Mouse (Mus musculus) cerebellum, adult 9-11 months (tissue): ENCODE measurements around the gene Cramp1l.

Experiments used
- DNase-seq: peaks from one replicate; pipeline ENCODE4 v3.0.0; 2022

Cramp1l gene

DNA sequence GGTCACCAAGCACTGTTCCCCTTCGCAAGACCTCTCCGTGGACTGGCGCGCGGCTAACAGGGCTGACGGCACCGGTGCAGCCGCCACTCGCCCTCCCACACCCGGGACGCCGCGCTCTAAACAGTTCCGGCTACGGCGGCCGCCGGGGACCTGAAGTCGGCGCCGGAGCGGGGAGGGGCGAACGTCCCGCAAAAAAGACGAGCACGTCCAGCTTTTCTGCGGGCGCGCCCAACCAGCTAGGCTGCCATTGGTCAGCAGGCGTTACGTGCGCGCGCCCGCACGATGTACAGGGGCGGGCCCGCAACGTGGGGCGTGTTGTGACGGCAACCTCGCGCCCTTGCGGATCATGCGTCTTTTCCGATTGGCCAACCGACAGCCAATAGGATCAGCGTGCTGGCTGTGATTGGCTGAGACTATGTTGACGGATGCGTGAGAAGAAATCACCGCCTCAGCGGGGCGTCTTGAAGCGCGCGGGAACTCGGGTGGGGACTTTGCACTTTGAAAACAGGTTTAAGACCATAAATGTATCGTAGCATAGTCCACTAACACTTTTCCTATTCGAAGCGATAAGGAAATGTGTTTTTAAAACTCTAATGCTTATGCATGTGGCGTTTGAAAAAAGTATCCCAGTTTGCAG, at the start of gene Cramp1l, which contains the start of gene Ift140:
Gene Cramp1l (minus strand): TSS at position 134 of the 637 bp plus-strand sequence.
Gene Ift140 (plus strand): TSS at position 431 of the 637 bp plus-strand sequence.
- peak; percentile 100 for DNase-seq

DNA sequence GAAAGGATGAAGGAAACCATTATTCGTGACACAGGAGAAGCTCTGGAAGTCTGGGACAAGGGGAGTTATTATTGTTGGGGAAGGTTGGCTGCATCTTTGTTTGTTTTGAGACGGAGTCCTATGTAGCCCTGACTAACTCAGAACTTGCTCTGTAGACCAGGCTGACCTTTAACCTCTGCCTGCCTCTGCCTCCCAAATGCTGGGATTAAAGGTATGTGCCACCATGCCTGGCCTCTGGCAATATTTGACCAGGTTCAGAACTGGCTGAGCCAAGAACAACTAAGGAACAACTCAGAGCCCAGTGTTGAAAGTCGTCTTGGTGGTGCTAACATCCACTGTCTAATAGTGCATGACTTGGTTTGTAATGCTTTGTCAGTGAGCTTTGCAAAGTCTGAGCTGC, 49.6 kb upstream of the Cramp1l start:
- no peak for DNase-seq

- DNase-seq = no peak
Measured at GRCm38 (mm10) chr17:25064351-25064750, 48.8 kb upstream of the Cramp1l start.

DNA sequence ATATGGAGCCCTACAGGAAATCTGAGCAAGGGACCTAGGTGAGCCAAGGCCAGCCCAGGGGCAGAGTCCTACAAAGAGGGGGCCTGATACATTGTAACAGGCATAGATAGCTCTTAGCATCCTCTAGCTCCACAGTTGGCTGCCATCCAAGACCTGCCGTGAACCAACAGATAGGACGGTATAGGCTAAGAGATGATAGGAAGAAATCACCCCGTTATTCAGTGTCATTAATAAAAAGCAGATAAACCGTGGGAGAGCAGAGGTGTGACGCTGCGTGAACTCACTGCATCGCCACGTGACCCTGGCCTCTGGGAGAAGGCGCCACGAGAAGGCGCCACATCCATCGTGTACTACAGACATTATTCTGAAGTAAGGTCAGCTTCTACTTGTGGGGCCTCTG, 48.3 kb upstream of the Cramp1l start:
- DNase-seq = no peak

DNA sequence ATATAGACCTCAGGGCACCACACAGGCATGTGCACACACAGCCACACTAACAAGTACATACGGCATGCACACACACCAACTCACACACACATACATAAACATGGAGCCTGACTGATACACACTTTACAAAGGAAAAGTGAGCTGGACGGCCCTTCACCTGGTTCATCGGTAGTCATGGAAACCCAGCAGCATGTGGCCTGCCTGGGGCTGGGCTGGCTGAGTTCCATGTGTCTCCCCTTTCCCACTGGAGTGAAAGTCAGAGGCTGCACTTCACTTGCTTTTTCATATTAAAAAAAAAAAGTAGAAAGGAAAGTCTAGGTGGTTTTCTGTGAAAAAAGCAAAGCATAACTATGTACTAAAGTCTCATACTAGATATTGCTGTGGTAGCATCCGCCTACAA, 47.7 kb upstream of the Cramp1l start:
- DNase-seq = no peak

DNA sequence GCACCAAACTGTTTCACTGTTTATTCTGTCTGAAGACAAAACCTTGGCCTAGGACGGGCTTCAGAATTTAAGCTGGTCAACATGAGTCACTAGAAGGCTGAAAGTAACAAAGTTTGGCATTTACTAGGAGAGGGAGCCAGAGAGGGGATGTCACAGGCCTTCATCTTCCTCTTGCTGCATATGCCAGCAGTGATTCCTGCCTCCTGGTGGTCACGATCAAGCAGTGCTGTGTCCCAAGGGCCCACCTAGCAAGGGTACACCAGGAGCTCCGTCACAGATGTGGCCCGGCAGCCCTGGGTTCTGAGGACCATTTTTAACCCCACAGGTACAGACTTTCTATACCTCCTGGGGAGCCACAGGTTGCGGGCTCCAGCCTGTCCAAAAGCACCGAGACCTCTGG, 41.5 kb upstream of the Cramp1l start:
- DNase-seq = no peak

- DNase-seq = no peak
Measured at GRCm38 (mm10) chr17:25053274-25053673, 37.7 kb upstream of the Cramp1l start.

DNA sequence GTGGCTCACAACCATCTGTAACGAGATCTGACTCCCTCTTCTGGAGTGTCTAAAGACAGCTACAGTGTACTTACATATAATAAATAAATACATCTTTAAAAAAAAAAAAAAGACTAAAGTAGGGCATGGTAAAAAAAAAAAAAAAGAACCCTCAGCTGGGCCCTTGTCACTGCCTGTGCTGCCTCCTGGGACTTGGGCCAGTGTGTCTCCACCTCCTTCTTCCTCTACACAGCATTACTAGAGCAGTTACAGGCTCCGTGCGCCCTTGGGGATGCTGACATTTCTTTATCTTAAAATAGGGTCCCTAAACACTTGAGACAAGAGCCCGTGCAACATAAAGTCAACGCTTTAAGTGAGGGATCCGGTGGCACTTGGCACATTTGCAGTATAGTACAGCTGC, 31.6 kb upstream of the Cramp1l start:
- DNase-seq = no peak

DNA sequence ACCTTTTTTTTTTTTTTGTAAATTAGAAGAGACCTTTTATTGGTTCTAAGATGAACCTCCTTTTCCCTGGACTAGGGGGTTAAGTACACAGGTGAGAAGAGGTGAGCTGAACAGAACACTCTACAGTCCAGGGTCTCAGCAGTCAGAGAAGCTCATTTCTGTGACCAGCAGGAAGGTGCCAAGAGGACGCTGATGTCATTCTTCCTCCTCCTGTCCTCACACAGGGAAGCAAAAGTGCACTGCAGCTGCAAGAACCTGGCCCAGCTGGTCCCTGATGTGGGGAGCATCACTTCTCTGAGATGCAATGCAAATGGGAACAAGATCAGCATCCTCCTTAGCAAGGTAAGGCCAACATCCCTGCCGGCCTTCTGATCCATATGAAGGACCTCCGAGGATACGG, 29.7 kb upstream of the Cramp1l start:
- no peak for DNase-seq

DNA sequence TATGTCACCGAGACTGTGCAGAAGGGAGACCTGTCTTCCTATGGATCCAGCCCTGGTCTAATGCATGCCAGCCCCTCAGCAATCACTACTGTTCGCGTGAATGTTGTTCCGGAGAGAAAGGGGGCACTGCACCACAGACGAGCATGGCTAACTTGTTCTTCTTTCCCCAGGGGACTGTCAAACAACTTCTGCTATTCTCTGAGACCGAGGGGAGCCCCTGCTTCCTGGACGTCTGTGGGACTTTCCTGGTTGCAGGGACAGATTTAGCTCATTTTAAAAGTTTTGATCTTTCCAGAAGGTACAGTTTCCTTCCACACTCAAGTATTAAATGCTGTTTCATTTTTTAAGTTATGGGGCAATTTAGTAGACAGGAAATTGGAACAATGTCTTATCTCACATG, 29.3 kb upstream of the Cramp1l start:
- DNase-seq = no peak

DNA sequence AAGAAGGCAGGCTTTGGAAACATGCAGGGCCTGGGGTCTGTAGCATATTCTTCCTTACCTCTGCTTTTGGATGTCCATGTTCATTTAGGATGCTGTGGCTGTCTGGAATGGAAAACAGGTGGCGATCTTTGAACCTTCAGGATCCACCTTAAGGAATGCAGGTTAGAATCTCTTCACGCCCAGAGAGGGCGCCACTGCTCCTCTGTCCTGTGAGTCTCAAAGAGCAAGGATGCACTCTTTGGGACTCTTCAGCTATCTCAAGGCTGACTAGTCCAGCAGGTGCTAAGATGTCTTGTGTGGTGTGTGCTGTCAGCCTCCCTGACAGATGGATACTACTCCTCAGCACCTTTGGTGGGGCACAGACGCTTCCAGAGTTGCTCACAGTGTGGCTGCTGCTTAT, 20.6 kb upstream of the Cramp1l start:
- no peak for DNase-seq

DNA sequence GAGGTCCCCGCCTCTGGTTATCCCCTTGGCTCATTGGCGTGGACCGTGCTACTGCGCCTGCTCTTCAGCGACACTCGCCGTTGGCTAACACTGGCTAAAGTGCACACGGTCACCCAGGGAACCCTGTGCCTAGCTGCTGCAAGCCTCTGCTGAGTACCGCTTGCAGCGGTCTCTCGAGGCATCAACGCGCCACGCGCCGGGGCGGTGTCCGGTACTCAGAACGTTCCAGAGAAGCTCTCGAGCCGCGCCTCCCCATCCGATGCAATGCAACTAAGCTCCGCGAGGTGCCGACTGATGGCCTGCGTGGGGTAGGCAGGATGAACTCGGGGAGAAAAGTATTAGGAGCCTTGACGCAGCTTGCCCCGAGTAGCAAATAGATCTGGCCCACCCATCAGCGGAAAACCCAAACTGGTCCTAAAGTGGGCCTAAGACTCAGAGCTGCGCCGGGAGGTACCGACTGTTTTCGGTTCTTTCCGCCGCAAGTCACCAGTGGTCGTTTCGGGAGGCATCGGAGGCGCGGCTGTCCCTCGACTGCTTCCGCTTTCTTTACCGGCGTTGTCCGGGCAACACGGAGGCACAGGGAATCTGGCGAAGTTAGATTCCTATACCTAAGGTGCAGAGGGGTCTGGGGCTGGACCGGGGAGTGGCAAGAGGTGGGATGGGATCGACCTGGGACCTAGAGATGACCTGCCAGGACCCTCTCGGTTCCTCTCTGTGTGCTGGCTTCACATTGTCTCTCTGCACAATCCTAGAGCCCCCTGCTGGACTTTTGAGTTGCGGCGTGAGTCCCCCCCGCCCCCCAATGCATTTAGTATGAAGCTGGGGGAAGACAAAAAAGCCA, 924 bp upstream of the Cramp1l start:
- DNase-seq = peak; percentile 42

DNA sequence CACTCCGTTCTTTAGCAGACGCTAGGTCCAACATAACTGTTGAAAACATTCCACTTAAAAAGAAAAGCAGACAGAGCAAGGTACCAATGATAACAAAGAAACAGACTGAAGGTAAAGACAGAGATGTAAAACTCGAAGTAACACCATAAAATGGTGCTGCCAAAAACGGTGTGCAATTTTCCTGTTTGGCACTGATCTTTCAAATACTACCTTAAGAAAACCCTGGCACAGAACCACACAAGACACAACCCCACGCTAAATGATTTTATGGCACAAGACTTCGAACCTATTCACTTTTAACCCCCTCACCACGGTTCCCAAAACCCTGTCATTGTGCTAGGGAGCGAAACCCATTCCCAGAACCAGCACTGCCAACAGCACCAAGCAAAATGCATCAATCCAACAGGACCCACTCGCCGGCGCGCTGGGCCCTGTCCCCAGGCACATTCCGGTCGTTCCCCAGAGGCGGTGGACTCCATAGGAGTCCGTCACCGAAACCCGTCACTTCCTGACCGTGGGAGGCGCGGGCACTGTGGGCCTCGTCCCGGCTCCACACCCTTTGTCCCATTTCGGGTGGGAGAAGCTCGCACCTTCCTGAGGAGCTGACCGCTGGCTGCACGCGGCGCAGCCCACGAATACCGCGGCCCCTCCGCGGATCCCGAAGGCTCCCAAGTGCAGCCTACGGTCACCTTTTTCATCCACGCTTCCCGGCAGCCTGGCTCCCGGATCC, 582 bp downstream of the Cramp1l start:
- peak; percentile 59 for DNase-seq

DNA sequence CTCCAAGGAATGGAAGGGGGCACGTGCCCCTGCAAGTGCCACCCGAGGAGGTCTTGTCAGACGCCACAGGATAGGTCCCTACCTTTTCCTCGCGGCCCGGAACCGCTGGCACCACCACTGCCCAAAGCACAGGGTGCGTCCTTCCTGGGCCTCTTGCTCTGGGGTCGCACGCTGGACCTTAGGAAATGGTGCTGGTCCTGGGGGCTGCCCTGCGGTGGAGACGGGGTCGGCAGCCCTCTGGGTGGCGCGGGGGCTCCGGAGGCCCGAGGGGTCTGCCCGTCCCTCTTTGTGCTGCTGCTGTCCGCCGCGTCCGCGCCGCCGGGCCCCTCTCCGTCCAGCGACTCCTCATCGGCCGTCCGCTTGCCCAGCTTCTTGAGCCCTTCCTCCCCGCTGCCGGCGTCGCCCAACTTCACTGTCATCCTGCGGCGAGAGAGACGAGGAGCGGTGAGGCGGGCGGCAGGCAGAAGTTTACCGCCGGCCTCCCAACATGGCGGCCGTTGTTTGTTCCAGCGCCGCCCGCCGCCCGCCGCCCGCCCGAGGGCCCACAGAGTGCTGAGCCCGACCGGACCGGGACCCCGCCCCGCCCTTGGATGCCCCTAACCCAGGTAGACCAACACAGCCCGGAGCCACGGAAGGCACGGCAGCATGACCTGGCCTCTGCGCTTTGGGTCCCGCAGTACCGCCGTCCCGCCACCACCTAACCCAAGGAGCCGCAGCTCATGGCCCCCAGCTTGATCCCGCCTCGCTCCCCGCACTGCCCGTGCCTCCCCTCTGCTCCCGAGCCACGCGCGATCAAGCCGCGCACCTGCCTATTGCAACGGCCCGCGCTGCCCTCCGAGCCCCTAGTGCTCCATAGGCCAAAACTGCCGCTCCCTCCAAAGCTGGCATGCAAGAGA, 1.7 kb downstream of the Cramp1l start:
- DNase-seq = peak; percentile 24

- DNase-seq = no peak
Measured at GRCm38 (mm10) chr17:25007480-25007879, 8.1 kb downstream of the Cramp1l start.

DNA sequence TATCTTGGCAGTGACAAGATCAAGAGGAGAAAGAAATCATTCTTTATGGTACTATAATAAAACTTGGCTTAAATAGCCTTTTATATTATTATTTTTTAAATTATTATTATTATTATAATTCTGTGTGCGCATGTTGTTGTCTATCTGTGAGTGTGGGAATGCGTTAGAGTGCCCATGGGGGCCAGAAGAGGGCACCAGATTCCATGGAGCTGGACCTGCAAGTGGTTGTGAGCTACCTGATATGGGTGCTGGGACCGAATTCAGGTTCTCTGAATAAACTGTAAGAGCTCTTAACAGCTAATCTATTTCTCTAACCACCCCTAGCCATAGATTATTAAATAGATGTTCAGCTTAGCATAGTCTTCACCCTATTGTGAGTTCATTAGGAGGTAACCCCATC, 10.5 kb downstream of the Cramp1l start:
- no peak for DNase-seq

- DNase-seq = no peak
Measured at GRCm38 (mm10) chr17:24994721-24995120, 20.9 kb downstream of the Cramp1l start.

- no peak for DNase-seq
Measured at GRCm38 (mm10) chr17:24987221-24987620, 28.4 kb downstream of the Cramp1l start.

DNA sequence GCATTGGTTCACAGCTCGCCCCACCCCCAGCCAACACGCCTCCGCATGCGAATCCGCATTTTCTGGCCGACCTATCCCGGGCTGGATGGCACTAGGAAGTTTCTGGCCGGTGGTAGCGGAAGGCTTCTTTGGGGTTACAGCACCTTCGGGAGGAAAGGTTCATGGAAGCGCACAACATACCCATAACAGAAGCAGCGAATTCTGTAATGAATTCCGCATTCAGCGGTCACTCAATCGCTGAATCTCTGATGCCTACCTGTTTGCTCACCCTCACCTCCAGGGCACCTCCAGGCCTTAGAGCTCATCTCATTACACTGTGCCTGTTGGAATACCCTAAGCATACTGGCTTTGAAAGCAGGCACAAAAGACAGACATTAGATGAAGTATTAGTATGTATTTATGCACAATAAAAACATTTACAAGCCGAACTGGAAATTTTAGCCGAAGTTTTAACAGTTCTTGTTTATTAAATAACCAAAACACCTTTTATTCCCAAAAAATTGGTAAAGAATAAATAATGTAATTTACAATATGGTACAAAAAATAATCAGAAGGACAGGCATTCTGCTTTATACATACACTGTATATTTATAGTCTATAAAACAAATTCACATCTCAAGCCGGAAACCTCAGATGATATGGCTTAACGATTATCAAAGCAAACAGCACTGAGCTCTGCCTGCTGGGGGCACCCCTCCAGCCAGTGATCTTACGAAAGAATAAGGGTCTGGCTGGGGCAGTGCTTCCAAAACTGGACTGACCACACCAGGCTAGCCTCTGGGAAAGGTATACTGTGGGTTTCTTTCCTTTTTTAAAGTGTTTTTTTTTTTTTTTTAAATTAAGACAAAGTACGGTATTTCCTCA, 54.5 kb downstream of the Cramp1l start:
- no peak for DNase-seq

DNA sequence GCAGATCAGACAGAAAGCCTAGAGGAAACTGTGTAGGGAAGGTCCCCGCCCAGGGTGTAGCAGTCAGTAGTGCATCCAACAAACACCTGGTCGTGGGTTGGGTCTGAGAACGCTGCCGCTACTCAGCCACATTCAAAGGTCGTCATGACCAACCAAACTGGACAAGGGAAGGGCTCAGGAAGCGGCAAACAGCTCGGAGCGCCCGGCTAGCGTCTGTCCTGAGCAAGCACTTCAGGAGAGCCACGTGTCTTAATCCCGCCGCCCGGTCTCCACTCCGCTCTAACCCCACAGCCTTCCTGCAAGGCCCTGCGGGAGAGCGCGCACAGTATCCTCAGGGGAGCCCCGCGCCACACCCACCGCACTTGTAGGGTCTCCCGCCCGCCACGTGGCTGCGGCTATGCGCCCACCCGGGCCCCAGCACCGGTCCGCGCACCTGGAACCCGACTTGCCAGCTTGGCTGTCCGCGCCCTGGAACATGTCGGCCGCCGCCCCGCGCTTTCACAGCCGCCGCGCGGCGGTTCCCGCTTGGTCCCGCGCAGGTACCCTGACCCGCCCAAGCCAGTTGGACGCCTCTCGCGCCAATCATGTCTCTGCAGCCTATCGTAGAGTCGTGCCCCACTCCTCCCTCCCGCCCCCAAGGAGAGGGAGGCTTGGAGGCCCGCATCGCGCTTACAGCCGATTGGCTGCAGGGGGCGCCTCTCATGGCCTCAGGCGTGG, 55.3 kb downstream of the Cramp1l start, which contains the start of gene Jpt2:
Gene Jpt2 (minus strand): TSS at position 555 of the 717 bp plus-strand sequence.
- DNase-seq = peak; percentile 98

GRCm38 (mm10) chr17:24959371-24959770, 56.2 kb downstream of the Cramp1l start:
- no peak for DNase-seq
